Mouse (Mus musculus) frontal cortex, adult (tissue): ENCODE results near the gene Magi3.

ENCODE experiments used
- ATAC-seq: cut with Nextera tagmentation; 2 replicates; pipeline ENCODE4 v1.9.2; 2017; ENCODE audit warnings: mild to moderate bottlenecking, moderate library complexity, mixed read lengths; ENCODE audit not compliant: low TSS enrichment

Magi3 gene

GRCm38 (mm10) chr3:104220295-104220965 is at the start of gene Magi3:
Gene Magi3 (minus strand): TSS chr3:104220374.
- ATAC-seq, result peak; percentile 97

- peak; percentile 99 for ATAC-seq
Measured at GRCm38 (mm10) chr3:104264530-104265145, 44.5 kb upstream of the Magi3 start.

- no peak for ATAC-seq
Measured at GRCm38 (mm10) chr3:104260221-104260620, 40.0 kb upstream of the Magi3 start.

- no peak for ATAC-seq
Measured at GRCm38 (mm10) chr3:104259168-104259567, 39.0 kb upstream of the Magi3 start.

- no peak for ATAC-seq
Measured at GRCm38 (mm10) chr3:104257041-104257440, 36.9 kb upstream of the Magi3 start.

- ATAC-seq, result no peak
Measured at GRCm38 (mm10) chr3:104253760-104254159, 33.6 kb upstream of the Magi3 start.

- no peak for ATAC-seq
Measured at GRCm38 (mm10) chr3:104247850-104248249, 27.7 kb upstream of the Magi3 start.

- no peak for ATAC-seq
Measured at GRCm38 (mm10) chr3:104247057-104247456, 26.9 kb upstream of the Magi3 start.

- ATAC-seq, result no peak
Measured at GRCm38 (mm10) chr3:104244373-104244772, 24.2 kb upstream of the Magi3 start.

GRCm38 (mm10) chr3:104243972-104244371 is 23.8 kb upstream of the Magi3 start:
- no peak for ATAC-seq

- ATAC-seq, result no peak
Measured at GRCm38 (mm10) chr3:104239785-104240184, 19.6 kb upstream of the Magi3 start.

- no peak for ATAC-seq
Measured at GRCm38 (mm10) chr3:104239376-104239775, 19.2 kb upstream of the Magi3 start.

- ATAC-seq, result no peak; the same call in 1 of the 2 replicates
Measured at GRCm38 (mm10) chr3:104237846-104238440, 17.8 kb upstream of the Magi3 start.

- no peak for ATAC-seq
Measured at GRCm38 (mm10) chr3:104236029-104236428, 15.9 kb upstream of the Magi3 start.

GRCm38 (mm10) chr3:104235099-104235498 is 14.9 kb upstream of the Magi3 start:
- ATAC-seq, result no peak

GRCm38 (mm10) chr3:104233366-104234312 is 13.5 kb upstream of the Magi3 start:
- ATAC-seq, result no peak

GRCm38 (mm10) chr3:104227438-104228111 is 7.4 kb upstream of the Magi3 start:
- ATAC-seq, result no peak

GRCm38 (mm10) chr3:104226731-104227130 is 6.6 kb upstream of the Magi3 start:
- ATAC-seq, result no peak

GRCm38 (mm10) chr3:104221156-104221555 is 982 bp upstream of the Magi3 start:
- ATAC-seq, result no peak

- peak; percentile 25 for ATAC-seq
Measured at GRCm38 (mm10) chr3:104219531-104220294, 461 bp downstream of the Magi3 start.

GRCm38 (mm10) chr3:104218926-104219325 is 1.2 kb downstream of the Magi3 start:
- ATAC-seq, result peak; percentile 11; the same call in 1 of the 2 replicates
